Mouse (Mus musculus): Measurements from ENCODE around the gene Kcnk13. TPM values are rescaled to one million over a fixed set of nuclear protein-coding genes. Genes with fewer than 3 reads are reported as not detected.
A peak's percentile ranks its signal among the peaks of the same experiment; 100 is the strongest.

Kcnk13 gene
- 0.94 and 1.2 TPM in 2 replicates for polyA plus RNA-seq (2014; fragmentation: Nextera tagmentation; extraction: Ambion mirVana)

DNA sequence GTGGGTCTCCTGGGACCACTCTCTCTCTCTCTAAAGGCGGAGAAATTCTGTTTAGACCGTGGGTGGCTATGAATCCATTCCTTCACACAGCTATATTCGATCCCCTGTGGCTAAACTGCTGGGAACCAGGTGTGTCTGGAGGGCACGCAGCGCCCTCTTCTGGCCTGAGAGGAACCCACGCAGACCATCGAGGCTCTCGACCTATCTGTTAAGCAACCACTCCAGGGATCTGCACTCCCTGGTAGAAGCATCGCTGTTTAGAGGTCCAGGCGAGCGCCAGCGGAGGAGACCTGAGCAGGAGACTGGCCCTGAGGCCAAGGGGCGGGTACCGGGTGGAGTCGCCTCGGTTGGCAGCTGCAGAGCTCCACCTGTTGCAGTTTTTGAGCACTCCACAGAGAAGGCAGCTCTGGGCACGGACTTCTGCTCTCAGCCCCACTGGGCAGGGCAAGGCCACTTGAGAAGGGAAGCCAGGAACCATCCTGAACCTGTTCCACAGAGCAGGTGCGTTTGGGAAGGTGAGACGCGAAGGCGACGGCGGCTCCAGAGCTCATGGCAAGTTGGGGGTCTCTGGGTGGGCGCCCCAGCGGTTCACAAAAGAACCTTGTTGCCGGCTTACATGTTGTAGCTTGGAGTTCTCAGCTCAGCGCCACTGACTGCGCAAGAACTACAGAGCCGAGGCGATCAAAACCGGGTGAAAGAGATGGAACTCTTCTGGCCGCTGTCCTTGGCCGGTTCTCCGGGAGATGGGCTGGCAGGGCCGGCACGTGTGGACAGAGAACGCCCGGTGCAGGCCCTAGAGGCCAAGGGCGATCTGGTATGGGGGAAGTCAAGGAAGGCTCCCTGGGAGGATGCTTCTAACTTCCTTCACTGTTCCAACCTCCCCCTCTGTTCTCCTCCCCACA lies at the start of gene Kcnk13:
Gene Kcnk13 (plus strand): TSS at position 199 of the 902 bp plus-strand sequence.
- Histone ChIP-seq H3K36me3 (ENCODE audit: control insufficient read depth, insufficient read depth, low read length) (no peaks in the 10 kb centered on the region), H3K9ac (ENCODE audit: low read length) (peak within 1 kb of the TSS; percentile 64), H3K27me3 (replicated peaks; ENCODE audit: control insufficient read depth, insufficient read depth, low read length) (peaks cover 45% of the 10 kb centered on the region), H3K9me3 (replicated peaks; ENCODE audit: control insufficient read depth, low read length) (no peaks in the 10 kb centered on the region), H3K4me1 (ENCODE audit: control insufficient read depth, insufficient read depth, low read length) (peaks cover 19% of the 10 kb centered on the region), H3K27ac (ENCODE audit: low read depth, low read length) (no peak within 1 kb of the TSS), H3K4me3 (ENCODE audit: low read depth, low read length) (peak within 1 kb of the TSS; percentile 48), H3K4me2 (ENCODE audit: low read length) (peak within 1 kb of the TSS; percentile 98)
- DNase-seq (ENCODE audit: low spot score) (peak; percentile 83), ATAC-seq (peak; percentile 69)
- under 1% methylated on average over 38 of the region's 39 CpGs for WGBS

- peaks cover 50% of the 10 kb centered on the region for H3K36me3 ChIP-seq (ENCODE audit: control insufficient read depth, insufficient read depth, low read length)
- DNase-seq (ENCODE audit: low spot score), result no peak
These were observed 46.4 kb upstream of the Kcnk13 start for GRCm38 (mm10) chr12:99917800-99918427.

DNA sequence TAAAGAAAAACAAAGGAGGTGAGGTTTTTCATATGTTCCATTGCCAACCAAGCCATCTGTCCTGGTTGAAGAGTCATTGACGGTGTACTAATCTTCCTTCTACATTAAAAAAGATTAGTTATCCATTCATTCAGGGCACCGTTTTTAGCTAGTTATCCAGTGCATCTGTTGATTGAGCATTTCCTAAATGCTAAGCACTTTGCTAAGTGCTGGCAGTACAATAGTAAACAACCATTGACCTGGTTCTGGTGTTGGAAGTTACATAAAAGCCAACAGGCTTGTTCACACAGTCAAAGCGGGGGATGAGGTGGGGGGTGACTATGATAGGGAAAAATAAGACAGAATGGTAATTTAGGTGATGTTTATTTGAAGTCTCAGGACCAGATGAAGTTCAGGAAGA lies 44.7 kb upstream of the Kcnk13 start:
- Histone ChIP-seq H3K4me2 (ENCODE audit: low read length) (no peak overlapping the region), H3K36me3 (ENCODE audit: control insufficient read depth, insufficient read depth, low read length) (peaks cover 40% of the 10 kb centered on the region), H3K9me3 (replicated peaks; ENCODE audit: control insufficient read depth, low read length) (no peaks in the 10 kb centered on the region), H3K4me1 (ENCODE audit: control insufficient read depth, insufficient read depth, low read length) (peaks cover 8% of the 10 kb centered on the region; the same call in 1 of the 2 replicates), H3K4me3 (ENCODE audit: low read depth, low read length) (no peak overlapping the region), H3K9ac (ENCODE audit: low read length) (no peak overlapping the region), H3K27ac (ENCODE audit: low read depth, low read length) (no peak overlapping the region), H3K27me3 (replicated peaks; ENCODE audit: control insufficient read depth, insufficient read depth, low read length) (no peaks in the 10 kb centered on the region)
- no peak for ATAC-seq
- DNase-seq (ENCODE audit: low spot score), result no peak
- 86% methylated on average over 3 of the region's 3 CpGs for WGBS

More at GRCm38 (mm10) chr12:99917800-99918427, 46.4 kb upstream of the Kcnk13 start:
- Histone ChIP-seq H3K27me3 (replicated peaks; ENCODE audit: control insufficient read depth, insufficient read depth, low read length) (no peaks in the 10 kb centered on the region), H3K27ac (ENCODE audit: low read depth, low read length) (no peak overlapping the region), H3K4me1 (ENCODE audit: control insufficient read depth, insufficient read depth, low read length) (0 out of 2 replicates have a peak, but pooled peaks cover 1% of the 10 kb centered on the region), H3K4me3 (ENCODE audit: low read depth, low read length) (no peak overlapping the region), H3K4me2 (ENCODE audit: low read length) (no peak overlapping the region), H3K9ac (ENCODE audit: low read length) (no peak overlapping the region), H3K9me3 (replicated peaks; ENCODE audit: control insufficient read depth, low read length) (no peaks in the 10 kb centered on the region)
- WGBS, result 87% methylated on average over 15 of the region's 15 CpGs
- ATAC-seq, result no peak

DNA sequence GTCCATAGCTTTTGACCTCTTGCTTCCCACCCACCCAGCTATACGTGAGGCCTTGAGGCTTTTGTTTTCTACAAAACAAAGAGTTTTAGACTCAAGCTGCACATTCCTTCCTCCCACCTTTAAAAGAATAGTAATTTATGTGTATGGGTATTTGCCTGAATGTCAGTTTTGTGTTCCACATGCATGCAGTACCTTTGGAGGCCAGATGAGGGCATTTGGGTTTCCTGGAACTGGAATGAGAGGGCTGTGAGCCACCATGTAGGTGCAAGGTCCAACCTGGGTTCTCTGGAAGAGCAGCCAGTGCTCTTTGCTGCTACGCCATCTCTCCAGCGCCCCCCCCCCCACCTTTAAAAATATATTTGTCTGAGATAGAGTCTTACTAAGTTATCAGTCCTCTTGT lies 43.3 kb upstream of the Kcnk13 start:
- H3K36me3 ChIP-seq (ENCODE audit: control insufficient read depth, insufficient read depth, low read length), result peaks cover 43% of the 10 kb centered on the region
- peaks cover 8% of the 10 kb centered on the region; the same call in 1 of the 2 replicates for H3K4me1 ChIP-seq (ENCODE audit: control insufficient read depth, insufficient read depth, low read length)
- no peaks in the 10 kb centered on the region for H3K27me3 ChIP-seq (replicated peaks; ENCODE audit: control insufficient read depth, insufficient read depth, low read length)
- DNase-seq (ENCODE audit: low spot score) (peak; percentile 33), ATAC-seq (no peak)
- H3K4me2 ChIP-seq (ENCODE audit: low read length), result no peak overlapping the region
- WGBS, result 80% methylated on average over 3 of the region's 3 CpGs
- H3K4me3 ChIP-seq (ENCODE audit: low read depth, low read length), result no peak overlapping the region
- no peaks in the 10 kb centered on the region for H3K9me3 ChIP-seq (replicated peaks; ENCODE audit: control insufficient read depth, low read length)
- H3K27ac ChIP-seq (ENCODE audit: low read depth, low read length), result no peak overlapping the region
- no peak overlapping the region for H3K9ac ChIP-seq (ENCODE audit: low read length)

DNA sequence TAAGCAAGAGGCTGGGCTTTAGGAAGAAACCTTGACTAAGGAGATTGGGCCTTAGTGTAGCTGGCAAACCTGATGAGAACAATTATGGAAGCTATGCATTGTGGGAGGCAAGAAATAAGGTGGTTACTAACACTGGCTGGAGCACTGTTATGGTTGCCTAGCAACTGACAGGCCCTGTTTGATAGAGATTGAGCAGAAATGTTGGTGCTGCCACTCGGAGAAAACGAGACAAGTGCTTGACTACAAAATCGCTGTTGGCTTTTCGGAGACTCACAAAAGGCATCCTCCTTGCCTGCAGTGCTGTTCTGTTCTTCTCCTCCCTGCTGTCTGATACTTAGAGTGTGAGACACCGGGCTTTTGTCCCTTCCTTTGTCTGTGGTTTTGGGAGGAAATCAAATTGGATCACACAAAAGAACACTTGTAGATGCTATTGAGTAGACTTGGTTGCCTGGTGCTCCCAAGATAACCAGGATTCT lies 41.1 kb upstream of the Kcnk13 start:
- Histone ChIP-seq H3K27me3 (replicated peaks; ENCODE audit: control insufficient read depth, insufficient read depth, low read length) (no peaks in the 10 kb centered on the region), H3K27ac (ENCODE audit: low read depth, low read length) (peak overlapping the region; percentile 39), H3K9me3 (replicated peaks; ENCODE audit: control insufficient read depth, low read length) (no peaks in the 10 kb centered on the region), H3K4me3 (ENCODE audit: low read depth, low read length) (no peak overlapping the region), H3K4me2 (ENCODE audit: low read length) (no peak overlapping the region), H3K36me3 (ENCODE audit: control insufficient read depth, insufficient read depth, low read length) (peaks cover 46% of the 10 kb centered on the region), H3K9ac (ENCODE audit: low read length) (no peak overlapping the region; the same call in 1 of the 2 replicates), H3K4me1 (ENCODE audit: control insufficient read depth, insufficient read depth, low read length) (peaks cover 8% of the 10 kb centered on the region; the same call in 1 of the 2 replicates)
- DNase-seq (ENCODE audit: low spot score) (peak; percentile 86), ATAC-seq (peak; percentile 87)
- WGBS, result 8% methylated on average over 5 of the region's 5 CpGs

DNA sequence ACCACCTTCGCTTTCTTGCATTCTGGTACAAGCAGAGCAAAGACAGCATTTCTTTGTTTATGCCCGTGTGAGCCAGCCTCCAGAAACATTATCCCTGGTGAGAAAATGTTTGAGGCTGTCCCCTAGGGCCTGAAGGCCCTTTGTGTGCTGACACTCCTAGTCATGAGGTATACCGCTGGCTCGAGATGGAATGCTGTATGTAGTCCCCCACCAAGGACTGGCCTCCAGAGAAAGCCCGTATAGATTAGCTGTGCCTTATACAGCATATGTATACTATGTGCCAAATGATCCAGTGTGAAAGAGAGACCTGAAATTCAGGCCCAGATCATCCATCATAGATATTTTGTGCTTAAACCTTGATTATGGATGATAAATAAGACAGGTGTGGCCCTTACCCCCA lies 40.6 kb upstream of the Kcnk13 start:
- ATAC-seq, result peak; percentile 54; the same call in 1 of the 2 replicates
- H3K36me3 ChIP-seq (ENCODE audit: control insufficient read depth, insufficient read depth, low read length), result peaks cover 44% of the 10 kb centered on the region
- no peaks in the 10 kb centered on the region for H3K27me3 ChIP-seq (replicated peaks; ENCODE audit: control insufficient read depth, insufficient read depth, low read length)
- no peak overlapping the region for H3K4me2 ChIP-seq (ENCODE audit: low read length)
- DNase-seq (ENCODE audit: low spot score), result no peak
- peaks cover 8% of the 10 kb centered on the region; the same call in 1 of the 2 replicates for H3K4me1 ChIP-seq (ENCODE audit: control insufficient read depth, insufficient read depth, low read length)
- H3K27ac ChIP-seq (ENCODE audit: low read depth, low read length), result peak overlapping the region; percentile 39
- WGBS, result 35% methylated on average over 5 of the region's 5 CpGs
- H3K4me3 ChIP-seq (ENCODE audit: low read depth, low read length), result no peak overlapping the region
- H3K9me3 ChIP-seq (replicated peaks; ENCODE audit: control insufficient read depth, low read length), result no peaks in the 10 kb centered on the region
- H3K9ac ChIP-seq (ENCODE audit: low read length), result no peak overlapping the region; the same call in 1 of the 2 replicates

DNA sequence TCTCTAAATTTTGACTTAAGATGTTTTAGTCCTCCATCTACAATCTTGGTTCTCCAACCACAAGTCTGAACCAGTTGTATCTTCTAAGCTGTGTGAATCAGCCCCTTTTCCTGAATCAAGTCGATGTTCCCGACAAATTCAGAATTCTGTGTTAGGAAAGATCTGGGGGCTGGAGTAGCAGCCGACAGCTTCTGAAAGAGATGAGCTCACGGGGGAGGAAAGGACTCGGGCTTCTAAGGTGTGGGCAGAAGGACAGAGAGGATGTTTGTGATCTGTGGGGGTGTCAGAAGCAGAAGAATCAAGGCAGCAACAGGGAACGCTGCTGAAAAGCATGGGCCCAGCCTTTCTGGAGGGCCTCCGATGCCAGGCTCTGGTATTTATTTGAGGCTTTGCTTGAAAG lies 36.0 kb upstream of the Kcnk13 start:
- H3K4me2 ChIP-seq (ENCODE audit: low read length), result no peak overlapping the region
- H3K27ac ChIP-seq (ENCODE audit: low read depth, low read length), result no peak overlapping the region
- no peaks in the 10 kb centered on the region for H3K9me3 ChIP-seq (replicated peaks; ENCODE audit: control insufficient read depth, low read length)
- no peak for DNase-seq (ENCODE audit: low spot score)
- 90% methylated on average over 7 of the region's 7 CpGs for WGBS
- peaks cover 39% of the 10 kb centered on the region for H3K36me3 ChIP-seq (ENCODE audit: control insufficient read depth, insufficient read depth, low read length)
- no peaks in the 10 kb centered on the region for H3K27me3 ChIP-seq (replicated peaks; ENCODE audit: control insufficient read depth, insufficient read depth, low read length)
- ATAC-seq, result no peak
- peaks cover 3% of the 10 kb centered on the region; the same call in 1 of the 2 replicates for H3K4me1 ChIP-seq (ENCODE audit: control insufficient read depth, insufficient read depth, low read length)
- no peak overlapping the region for H3K9ac ChIP-seq (ENCODE audit: low read length)
- H3K4me3 ChIP-seq (ENCODE audit: low read depth, low read length), result no peak overlapping the region

GRCm38 (mm10) chr12:99929160-99929559 lies 35.1 kb upstream of the Kcnk13 start:
- DNase-seq (ENCODE audit: low spot score) (no peak), ATAC-seq (no peak)
- H3K36me3 ChIP-seq (ENCODE audit: control insufficient read depth, insufficient read depth, low read length), result peaks cover 39% of the 10 kb centered on the region
- H3K4me2 ChIP-seq (ENCODE audit: low read length), result no peak overlapping the region
- no peaks in the 10 kb centered on the region for H3K27me3 ChIP-seq (replicated peaks; ENCODE audit: control insufficient read depth, insufficient read depth, low read length)
- H3K4me1 ChIP-seq (ENCODE audit: control insufficient read depth, insufficient read depth, low read length), result no peaks in the 10 kb centered on the region
- H3K4me3 ChIP-seq (ENCODE audit: low read depth, low read length), result no peak overlapping the region
- H3K27ac ChIP-seq (ENCODE audit: low read depth, low read length), result no peak overlapping the region
- H3K9me3 ChIP-seq (replicated peaks; ENCODE audit: control insufficient read depth, low read length), result no peaks in the 10 kb centered on the region
- no peak overlapping the region for H3K9ac ChIP-seq (ENCODE audit: low read length)
- 87% methylated on average over 1 of the region's 1 CpGs for WGBS
